Mouse (Mus musculus): ENCODE measurements around the gene Ano8. TPM values are rescaled to one million over a fixed set of nuclear protein-coding genes. Genes with fewer than 3 reads are reported as not detected.

Gene Ano8
- polyA plus RNA-seq, 1 experiment from 2014 or later, result 1.0 TPM

- H3K9me3 ChIP-seq (ENCODE audit: control insufficient read depth, low read length), result no peaks in the 10 kb centered on the region
- no peaks in the 10 kb centered on the region for H3K27me3 ChIP-seq (ENCODE audit: control insufficient read depth, insufficient read depth, low read depth, low read length)
- H3K4me2 ChIP-seq (ENCODE audit: low read depth, low read length), result peak overlapping the region; percentile 77
- H3K27ac ChIP-seq (ENCODE audit: low read length), result no peak overlapping the region
- H3K4me1 ChIP-seq (replicated peaks; ENCODE audit: control insufficient read depth, insufficient read depth, low read length), result peaks cover 21% of the 10 kb centered on the region
- ATAC-seq (ENCODE audit: low read depth), result no peak
- peak overlapping the region; percentile 91 for H3K9ac ChIP-seq (ENCODE audit: low read length)
- WGBS, result 68% methylated on average over 4 of the region's 4 CpGs
- H3K4me3 ChIP-seq (ENCODE audit: low read length), result peak overlapping the region; percentile 92
- H3K36me3 ChIP-seq (ENCODE audit: control insufficient read depth, insufficient read depth, low read length), result peaks cover 9% of the 10 kb centered on the region
Observed at GRCm38 (mm10) chr8:71462191-71462590, 23.6 kb downstream of the Ano8 start.

DNA sequence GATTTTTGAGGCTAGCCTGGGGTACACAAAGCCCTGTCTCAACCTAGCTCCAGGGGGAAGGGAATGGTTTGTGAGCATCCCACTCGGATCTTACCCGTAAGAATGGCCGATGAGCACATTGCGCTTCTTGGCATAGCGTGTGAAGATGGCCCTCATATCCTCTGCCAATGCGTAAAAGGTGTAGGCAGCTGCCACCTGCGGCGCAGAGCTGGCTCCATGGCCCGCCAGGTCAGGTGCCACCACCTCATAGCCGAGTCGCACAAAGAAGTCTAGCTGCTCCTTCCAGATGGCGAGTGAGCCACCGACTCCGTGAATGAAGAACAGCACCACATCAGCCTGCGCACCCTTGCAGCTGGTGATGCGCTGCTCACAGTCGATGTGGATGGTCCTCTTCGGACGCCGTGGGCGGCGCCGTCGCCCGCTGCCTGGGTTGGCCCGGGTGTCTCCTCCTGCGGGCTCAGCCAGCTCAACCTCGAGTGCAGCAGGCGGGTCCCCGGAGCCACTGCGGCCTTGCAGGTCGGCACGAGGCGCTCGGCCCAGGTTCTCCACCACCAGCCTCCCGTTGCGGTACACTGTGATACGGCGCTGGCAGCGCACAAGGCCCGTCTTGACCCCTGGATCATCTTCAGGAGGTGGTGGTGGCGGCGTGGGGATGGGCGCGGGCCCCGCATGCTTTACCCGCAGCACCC lies 24.5 kb downstream of the Ano8 start:
- no peak for ATAC-seq (ENCODE audit: low read depth)
- H3K4me2 ChIP-seq (ENCODE audit: low read depth, low read length), result no peak overlapping the region
- no peaks in the 10 kb centered on the region for H3K9me3 ChIP-seq (ENCODE audit: control insufficient read depth, low read length)
- 84% methylated on average over 47 of the region's 47 CpGs for WGBS
- H3K27ac ChIP-seq (ENCODE audit: low read length), result no peak overlapping the region
- peaks cover 9% of the 10 kb centered on the region for H3K36me3 ChIP-seq (ENCODE audit: control insufficient read depth, insufficient read depth, low read length)
- peaks cover 21% of the 10 kb centered on the region for H3K4me1 ChIP-seq (replicated peaks; ENCODE audit: control insufficient read depth, insufficient read depth, low read length)
- H3K27me3 ChIP-seq (ENCODE audit: control insufficient read depth, insufficient read depth, low read depth, low read length), result no peaks in the 10 kb centered on the region
- no peak overlapping the region for H3K4me3 ChIP-seq (ENCODE audit: low read length)
- H3K9ac ChIP-seq (ENCODE audit: low read length), result no peak overlapping the region

GRCm38 (mm10) chr8:71460716-71461115 lies 25.0 kb downstream of the Ano8 start:
- H3K4me2 ChIP-seq (ENCODE audit: low read depth, low read length), result no peak overlapping the region
- peaks cover 9% of the 10 kb centered on the region for H3K36me3 ChIP-seq (ENCODE audit: control insufficient read depth, insufficient read depth, low read length)
- H3K9me3 ChIP-seq (ENCODE audit: control insufficient read depth, low read length), result no peaks in the 10 kb centered on the region
- H3K27ac ChIP-seq (ENCODE audit: low read length), result no peak overlapping the region
- H3K4me3 ChIP-seq (ENCODE audit: low read length), result no peak overlapping the region
- H3K27me3 ChIP-seq (ENCODE audit: control insufficient read depth, insufficient read depth, low read depth, low read length), result no peaks in the 10 kb centered on the region
- no peak for ATAC-seq (ENCODE audit: low read depth)
- 91% methylated on average over 6 of the region's 6 CpGs for WGBS
- H3K9ac ChIP-seq (ENCODE audit: low read length), result no peak overlapping the region
- peaks cover 20% of the 10 kb centered on the region for H3K4me1 ChIP-seq (replicated peaks; ENCODE audit: control insufficient read depth, insufficient read depth, low read length)

DNA sequence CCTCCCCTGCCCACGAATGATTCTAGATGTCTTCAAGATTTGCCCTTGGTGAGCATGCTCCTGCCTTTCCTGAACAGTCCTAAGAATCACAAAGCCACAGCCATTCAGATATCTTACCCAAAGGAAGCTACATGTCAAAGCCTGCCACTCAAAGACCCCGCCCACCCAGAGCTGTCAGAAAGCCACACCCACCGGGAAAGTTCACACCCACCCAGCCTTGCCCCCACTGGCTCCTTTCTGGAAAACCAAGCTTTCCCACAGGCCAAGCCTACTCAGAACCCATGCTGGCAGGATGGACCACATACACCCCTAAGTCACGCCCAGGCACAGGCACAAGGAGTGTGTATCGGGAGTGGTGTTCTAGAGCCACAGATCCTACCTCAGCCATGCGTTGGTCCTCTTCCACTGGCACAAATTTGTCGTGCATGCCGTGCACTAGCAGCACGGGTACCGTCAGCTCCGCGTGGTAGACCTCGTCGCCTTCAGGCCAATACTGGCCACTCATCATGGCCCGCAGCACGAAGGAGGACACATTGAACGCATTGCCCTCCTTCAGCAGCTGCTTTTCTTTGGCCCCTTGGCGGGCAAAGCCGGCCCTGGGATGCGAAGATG lies 28.0 kb downstream of the Ano8 start:
- H3K9ac ChIP-seq (ENCODE audit: low read length), result no peak overlapping the region
- ATAC-seq (ENCODE audit: low read depth), result no peak
- WGBS, result 79% methylated on average over 20 of the region's 20 CpGs
- H3K27ac ChIP-seq (ENCODE audit: low read length), result no peak overlapping the region
- peaks cover 6% of the 10 kb centered on the region for H3K4me1 ChIP-seq (replicated peaks; ENCODE audit: control insufficient read depth, insufficient read depth, low read length)
- no peak overlapping the region for H3K4me3 ChIP-seq (ENCODE audit: low read length)
- H3K4me2 ChIP-seq (ENCODE audit: low read depth, low read length), result no peak overlapping the region
- peaks cover 9% of the 10 kb centered on the region for H3K36me3 ChIP-seq (ENCODE audit: control insufficient read depth, insufficient read depth, low read length)
- no peaks in the 10 kb centered on the region for H3K9me3 ChIP-seq (ENCODE audit: control insufficient read depth, low read length)
- H3K27me3 ChIP-seq (ENCODE audit: control insufficient read depth, insufficient read depth, low read depth, low read length), result no peaks in the 10 kb centered on the region

GRCm38 (mm10) chr8:71456906-71457305 lies 28.9 kb downstream of the Ano8 start:
- Histone ChIP-seq H3K36me3 (ENCODE audit: control insufficient read depth, insufficient read depth, low read length) (peaks cover 9% of the 10 kb centered on the region), H3K27ac (ENCODE audit: low read length) (no peak overlapping the region), H3K4me2 (ENCODE audit: low read depth, low read length) (no peak overlapping the region), H3K4me3 (ENCODE audit: low read length) (no peak overlapping the region), H3K4me1 (replicated peaks; ENCODE audit: control insufficient read depth, insufficient read depth, low read length) (no peaks in the 10 kb centered on the region; the same call in 1 of the 2 replicates), H3K9me3 (ENCODE audit: control insufficient read depth, low read length) (no peaks in the 10 kb centered on the region), H3K9ac (ENCODE audit: low read length) (no peak overlapping the region), H3K27me3 (ENCODE audit: control insufficient read depth, insufficient read depth, low read depth, low read length) (no peaks in the 10 kb centered on the region)
- peak; percentile 43 for ATAC-seq (ENCODE audit: low read depth)
- 44% methylated on average over 22 of the region's 22 CpGs for WGBS

GRCm38 (mm10) chr8:71454668-71455067 lies 31.1 kb downstream of the Ano8 start:
- H3K4me3 ChIP-seq (ENCODE audit: low read length), result no peak overlapping the region
- H3K9ac ChIP-seq (ENCODE audit: low read length), result no peak overlapping the region
- WGBS, result 75% methylated on average over 8 of the region's 8 CpGs
- H3K9me3 ChIP-seq (ENCODE audit: control insufficient read depth, low read length), result no peaks in the 10 kb centered on the region
- no peak for ATAC-seq (ENCODE audit: low read depth)
- H3K36me3 ChIP-seq (ENCODE audit: control insufficient read depth, insufficient read depth, low read length), result peaks cover 2% of the 10 kb centered on the region; the same call in 1 of the 2 replicates
- no peaks in the 10 kb centered on the region for H3K27me3 ChIP-seq (ENCODE audit: control insufficient read depth, insufficient read depth, low read depth, low read length)
- no peak overlapping the region for H3K27ac ChIP-seq (ENCODE audit: low read length)
- H3K4me2 ChIP-seq (ENCODE audit: low read depth, low read length), result no peak overlapping the region
- H3K4me1 ChIP-seq (replicated peaks; ENCODE audit: control insufficient read depth, insufficient read depth, low read length), result no peaks in the 10 kb centered on the region; the same call in 1 of the 2 replicates

DNA sequence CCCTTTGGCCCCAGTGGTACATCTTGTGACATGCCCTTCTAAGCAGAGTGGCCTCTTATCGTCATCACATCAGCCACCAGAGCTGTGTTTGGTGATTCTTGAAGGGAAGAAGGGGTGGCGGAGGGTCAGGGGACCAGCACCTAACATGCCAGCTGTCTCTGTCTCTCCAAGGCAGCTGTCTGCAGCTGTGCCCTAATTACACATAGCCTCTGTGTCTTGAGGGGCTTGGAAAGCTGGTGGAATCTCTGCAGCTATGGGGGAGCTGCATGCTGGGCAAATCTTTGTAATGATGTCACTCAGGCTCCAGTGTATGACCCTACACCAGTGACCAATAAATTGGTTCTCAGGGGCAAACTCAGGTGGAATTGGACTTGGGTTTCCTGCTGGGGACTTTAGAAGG lies 33.1 kb downstream of the Ano8 start:
- ATAC-seq (ENCODE audit: low read depth), result no peak
- 51% methylated on average over 2 of the region's 2 CpGs for WGBS
- H3K4me1 ChIP-seq (replicated peaks; ENCODE audit: control insufficient read depth, insufficient read depth, low read length), result no peaks in the 10 kb centered on the region; the same call in 1 of the 2 replicates
- H3K9me3 ChIP-seq (ENCODE audit: control insufficient read depth, low read length), result no peaks in the 10 kb centered on the region
- H3K27me3 ChIP-seq (ENCODE audit: control insufficient read depth, insufficient read depth, low read depth, low read length), result no peaks in the 10 kb centered on the region
- no peak overlapping the region for H3K27ac ChIP-seq (ENCODE audit: low read length)
- H3K4me2 ChIP-seq (ENCODE audit: low read depth, low read length), result no peak overlapping the region
- H3K4me3 ChIP-seq (ENCODE audit: low read length), result no peak overlapping the region
- H3K36me3 ChIP-seq (ENCODE audit: control insufficient read depth, insufficient read depth, low read length), result no peaks in the 10 kb centered on the region; the same call in 1 of the 2 replicates
- no peak overlapping the region for H3K9ac ChIP-seq (ENCODE audit: low read length)

GRCm38 (mm10) chr8:71451777-71452176 lies 34.0 kb downstream of the Ano8 start:
- no peaks in the 10 kb centered on the region for H3K4me1 ChIP-seq (replicated peaks; ENCODE audit: control insufficient read depth, insufficient read depth, low read length)
- no peaks in the 10 kb centered on the region for H3K27me3 ChIP-seq (ENCODE audit: control insufficient read depth, insufficient read depth, low read depth, low read length)
- H3K4me3 ChIP-seq (ENCODE audit: low read length), result no peak overlapping the region
- no peak overlapping the region for H3K4me2 ChIP-seq (ENCODE audit: low read depth, low read length)
- no peak for ATAC-seq (ENCODE audit: low read depth)
- no peaks in the 10 kb centered on the region for H3K36me3 ChIP-seq (ENCODE audit: control insufficient read depth, insufficient read depth, low read length)
- H3K27ac ChIP-seq (ENCODE audit: low read length), result no peak overlapping the region
- H3K9me3 ChIP-seq (ENCODE audit: control insufficient read depth, low read length), result no peaks in the 10 kb centered on the region
- no peak overlapping the region for H3K9ac ChIP-seq (ENCODE audit: low read length)
- 60% methylated on average over 10 of the region's 11 CpGs for WGBS

DNA sequence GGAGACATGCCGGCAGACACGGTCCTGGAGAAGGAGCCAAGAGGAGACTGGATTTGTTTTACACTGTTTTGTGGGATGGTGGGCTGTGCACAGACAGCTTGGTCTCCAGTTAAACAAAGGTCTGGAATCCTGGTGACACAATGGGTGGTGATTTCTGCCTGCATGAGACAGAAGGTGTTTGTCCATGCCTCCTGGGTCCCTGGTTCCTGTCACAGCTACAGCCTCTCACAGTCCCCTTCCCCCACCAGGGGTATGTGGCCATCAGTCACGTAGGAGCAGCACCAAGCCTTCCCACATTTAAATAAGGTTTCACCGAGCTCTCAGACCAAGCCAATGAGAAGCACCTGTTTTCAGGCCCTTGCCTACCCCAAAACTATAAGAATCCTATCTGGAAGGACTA lies 34.4 kb downstream of the Ano8 start:
- no peak for ATAC-seq (ENCODE audit: low read depth)
- H3K4me2 ChIP-seq (ENCODE audit: low read depth, low read length), result no peak overlapping the region
- H3K4me1 ChIP-seq (replicated peaks; ENCODE audit: control insufficient read depth, insufficient read depth, low read length), result no peaks in the 10 kb centered on the region
- H3K9ac ChIP-seq (ENCODE audit: low read length), result no peak overlapping the region
- WGBS, result 62% methylated on average over 4 of the region's 4 CpGs
- H3K36me3 ChIP-seq (ENCODE audit: control insufficient read depth, insufficient read depth, low read length), result no peaks in the 10 kb centered on the region
- H3K27ac ChIP-seq (ENCODE audit: low read length), result no peak overlapping the region
- H3K4me3 ChIP-seq (ENCODE audit: low read length), result no peak overlapping the region
- H3K9me3 ChIP-seq (ENCODE audit: control insufficient read depth, low read length), result no peaks in the 10 kb centered on the region
- H3K27me3 ChIP-seq (ENCODE audit: control insufficient read depth, insufficient read depth, low read depth, low read length), result no peaks in the 10 kb centered on the region
